Mouse (Mus musculus) urinary bladder, postnatal 36 days (tissue): ENCODE results near the gene Fam185a.

Experiments used
- DNase-seq, 2 experiments: peaks; one replicate each; pipeline ENCODE4 v3.0.0; 2022; ENCODE audit warnings: low spot score in 2 of 2, mixed read lengths in 1 of 2

Fam185a gene

GRCm38 (mm10) chr5:21426666-21427065 is 1.9 kb downstream of the Fam185a start:
- no peak for DNase-seq

- DNase-seq: no peak
Observed at GRCm38 (mm10) chr5:21434148-21434929, 9.6 kb downstream of the Fam185a start.

GRCm38 (mm10) chr5:21436471-21436975 is 11.8 kb downstream of the Fam185a start:
- no peak for DNase-seq

- DNase-seq: no peak
Observed at GRCm38 (mm10) chr5:21438428-21438827, 13.7 kb downstream of the Fam185a start.

GRCm38 (mm10) chr5:21439446-21440110 is 14.8 kb downstream of the Fam185a start:
- DNase-seq: no peak

- DNase-seq: peak in 1 of 2 experiments; percentile 15
Observed at GRCm38 (mm10) chr5:21440833-21441530, 16.2 kb downstream of the Fam185a start.

- no peak for DNase-seq
Observed at GRCm38 (mm10) chr5:21467387-21467786, 42.6 kb downstream of the Fam185a start.

GRCm38 (mm10) chr5:21468100-21468499 is 43.3 kb downstream of the Fam185a start:
- DNase-seq: no peak

- DNase-seq: no peak
Observed at GRCm38 (mm10) chr5:21478428-21478827, 53.7 kb downstream of the Fam185a start.

- DNase-seq: no peak
Observed at GRCm38 (mm10) chr5:21479746-21480145, 55.0 kb downstream of the Fam185a start.

GRCm38 (mm10) chr5:21481521-21481920 is 56.8 kb downstream of the Fam185a start:
- DNase-seq: no peak

GRCm38 (mm10) chr5:21482446-21483222 is 57.9 kb downstream of the Fam185a start:
- DNase-seq: no peak

GRCm38 (mm10) chr5:21483275-21483674 is 58.5 kb downstream of the Fam185a start:
- no peak for DNase-seq

- DNase-seq: no peak
Observed at GRCm38 (mm10) chr5:21485197-21485829, 60.6 kb downstream of the Fam185a start.

- DNase-seq: no peak
Observed at GRCm38 (mm10) chr5:21486798-21487197, 62.0 kb downstream of the Fam185a start.

- DNase-seq: no peak
Observed at GRCm38 (mm10) chr5:21487306-21487705, 62.5 kb downstream of the Fam185a start.

GRCm38 (mm10) chr5:21487716-21488115 is 63.0 kb downstream of the Fam185a start:
- DNase-seq: no peak

- no peak for DNase-seq
Observed at GRCm38 (mm10) chr5:21488506-21488905, 63.7 kb downstream of the Fam185a start.

- no peak for DNase-seq
Observed at GRCm38 (mm10) chr5:21489135-21489534, 64.4 kb downstream of the Fam185a start.

- DNase-seq: no peak
Observed at GRCm38 (mm10) chr5:21491469-21491868, 66.7 kb downstream of the Fam185a start.

GRCm38 (mm10) chr5:21492213-21492612 is 67.5 kb downstream of the Fam185a start:
- no peak for DNase-seq
